Mouse (Mus musculus) ES-Bruce4 (cell line): ENCODE data around the gene Magi2. TPM values are rescaled to one million over a fixed set of nuclear protein-coding genes. Genes with fewer than 3 reads are reported as not detected.

ENCODE experiments used
- H3K27ac ChIP-seq: 2 replicates; pipeline ENCODE4 v1.5.1; 2012; ENCODE audit warnings: low read length, inconsistent platforms; ENCODE audit not compliant: insufficient read depth
- H3K27me3 ChIP-seq: 2 replicates; pipeline ENCODE4 v1.6.1; 2012; ENCODE audit warnings: mild to moderate bottlenecking, low read length, inconsistent platforms; ENCODE audit not compliant: control insufficient read depth, poor library complexity, insufficient read depth, severe bottlenecking
- H3K36me3 ChIP-seq: 2 replicates; pipeline ENCODE4 v1.6.1; 2012; ENCODE audit warnings: inconsistent platforms, mild to moderate bottlenecking, low read length, moderate library complexity; ENCODE audit not compliant: control insufficient read depth, poor library complexity, insufficient read depth, severe bottlenecking
- H3K4me1 ChIP-seq: one replicate; pipeline ENCODE4 v1.8.1; 2011; ENCODE audit warnings: low read length; ENCODE audit not compliant: control insufficient read depth, insufficient read depth
- H3K4me3 ChIP-seq: 2 replicates; pipeline ENCODE4 v1.5.1; 2011; ENCODE audit warnings: low read depth, mild to moderate bottlenecking, low read length
- H3K9ac ChIP-seq: 2 replicates; pipeline ENCODE4 v1.6.1; 2012; ENCODE audit warnings: low read depth, mild to moderate bottlenecking, inconsistent platforms; ENCODE audit not compliant: poor library complexity, severe bottlenecking
- H3K9me3 ChIP-seq: replicated peaks from 2 replicates; pipeline ENCODE4 v1.6.1; 2012; ENCODE audit warnings: mild to moderate bottlenecking, low read length, inconsistent platforms; ENCODE audit not compliant: control insufficient read depth, poor library complexity, insufficient read depth, severe bottlenecking
- CTCF ChIP-seq: IDR thresholded peaks from one replicate; pipeline ENCODE4 v1.8.1; 2011; ENCODE audit warnings: low read depth, low read length
- EP300 ChIP-seq: IDR thresholded peaks from 2 replicates; pipeline ENCODE4 v1.6.1; 2011; ENCODE audit warnings: low read depth, low read length; ENCODE audit not compliant: insufficient read depth
- POLR2A ChIP-seq: IDR thresholded peaks from one replicate; pipeline ENCODE4 v1.8.1; 2011; ENCODE audit warnings: low read length; ENCODE audit not compliant: insufficient read depth
- polyA plus RNA-seq: library from polyadenylated mRNA; stranded (reverse); fragments of >200 nt; gene quantifications from 2 replicates; pipeline ENCODE4 v1.2.4, GENCODE M21; 2011; ENCODE audit warnings: low read depth; ENCODE audit not compliant: missing spikeins, insufficient read depth, insufficient read length

Magi2 gene
- polyA plus RNA-seq, 1 experiment: 1.8 TPM

DNA sequence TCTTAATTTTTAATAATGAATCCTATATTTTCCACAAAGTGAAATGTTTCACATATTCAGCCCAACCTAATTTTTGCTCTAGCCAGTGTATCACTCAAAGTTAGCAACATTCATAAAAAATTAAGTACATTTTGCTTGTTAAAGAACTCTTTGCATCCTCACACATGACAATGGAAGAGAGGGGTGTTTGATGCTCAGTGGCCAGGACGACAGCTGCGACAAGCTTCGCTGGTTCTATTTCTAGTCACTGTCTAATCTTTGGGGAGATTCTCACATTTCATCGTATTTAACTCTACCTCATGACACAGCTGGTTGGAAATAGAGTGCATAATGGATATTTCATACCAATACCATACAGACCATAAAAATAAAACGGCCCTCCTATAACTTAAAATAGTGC, 1379.7 kb downstream of the Magi2 start:
- peaks cover 4% of the 10 kb centered on the region for H3K4me1 ChIP-seq
- H3K4me3 ChIP-seq: no peak overlapping the region
- no peak for TF ChIP-seq POLR2A
- no peak for TF ChIP-seq CTCF
- no peak for TF ChIP-seq EP300
- no peaks in the 10 kb centered on the region for H3K27me3 ChIP-seq
- no peaks in the 10 kb centered on the region for H3K9me3 ChIP-seq
- no peaks in the 10 kb centered on the region for H3K36me3 ChIP-seq
- no peak overlapping the region for H3K9ac ChIP-seq
- H3K27ac ChIP-seq: no peak overlapping the region

- H3K27me3 ChIP-seq: no peaks in the 10 kb centered on the region
- no peaks in the 10 kb centered on the region for H3K9me3 ChIP-seq
- no peaks in the 10 kb centered on the region for H3K36me3 ChIP-seq
- H3K4me3 ChIP-seq: no peak overlapping the region
- no peak overlapping the region for H3K9ac ChIP-seq
- peaks cover 4% of the 10 kb centered on the region for H3K4me1 ChIP-seq
- no peak overlapping the region for H3K27ac ChIP-seq
- no peak for TF ChIP-seq POLR2A
- TF ChIP-seq CTCF: no peak
- TF ChIP-seq EP300: no peak
These were observed 1380.7 kb downstream of the Magi2 start for GRCm38 (mm10) chr5:20607503-20607902.

DNA sequence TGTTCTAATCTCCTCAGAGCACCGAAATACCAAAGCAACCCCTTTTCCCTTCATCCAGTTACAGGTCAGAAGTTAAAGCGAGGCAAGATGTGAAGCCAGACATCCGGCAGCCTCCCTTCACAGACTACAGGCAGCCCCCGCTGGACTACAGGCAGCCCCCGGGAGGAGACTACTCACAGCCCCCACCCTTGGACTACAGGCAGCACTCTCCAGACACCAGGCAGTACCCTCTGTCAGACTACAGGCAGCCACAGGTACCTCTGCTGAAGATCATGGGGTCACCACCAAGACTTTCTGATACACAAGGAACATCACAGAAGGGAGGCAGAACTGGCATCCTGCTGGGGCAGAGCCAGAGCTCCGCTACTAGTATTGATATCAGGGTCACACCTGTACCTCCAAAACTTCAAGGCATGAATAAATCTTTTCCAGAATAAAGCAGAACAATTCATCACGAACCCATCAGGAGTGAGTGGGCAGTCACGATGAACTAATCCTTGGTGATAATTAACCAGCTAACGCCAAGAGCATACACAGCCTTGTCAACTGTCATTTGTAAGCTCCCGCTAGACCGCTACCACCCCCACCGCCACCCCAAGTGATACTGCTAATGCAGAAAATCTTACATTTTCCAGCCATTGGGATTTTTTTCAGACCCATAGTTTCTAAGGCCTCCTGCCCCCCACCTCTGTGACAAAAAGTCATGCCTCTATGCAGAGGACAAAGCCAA, 1382.5 kb downstream of the Magi2 start:
- Histone ChIP-seq H3K36me3 (no peaks in the 10 kb centered on the region), H3K27ac (no peak overlapping the region), H3K27me3 (no peaks in the 10 kb centered on the region), H3K9ac (no peak overlapping the region), H3K4me1 (peaks cover 1% of the 10 kb centered on the region), H3K4me3 (no peak overlapping the region), H3K9me3 (no peaks in the 10 kb centered on the region)
- TF ChIP-seq CTCF (no peak), POLR2A (no peak), EP300 (no peak)

DNA sequence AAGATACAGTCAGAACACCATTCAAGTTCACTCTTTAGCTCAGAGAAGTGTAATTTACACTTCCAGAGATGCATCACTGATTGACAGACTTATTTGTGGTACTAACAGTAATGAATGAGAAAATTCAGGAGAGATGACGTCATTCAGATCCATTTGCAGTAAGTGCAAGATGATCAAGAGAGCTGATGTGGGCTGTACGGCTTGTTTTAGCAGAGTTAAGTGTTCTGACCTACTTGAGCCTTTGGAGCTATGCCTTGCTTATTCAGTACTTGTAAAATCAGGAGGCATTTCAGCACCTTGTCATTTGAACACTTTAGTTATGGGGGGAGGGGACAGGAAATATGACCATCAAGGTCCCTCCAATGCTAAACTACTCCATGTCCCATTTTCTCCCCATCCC, 1383.8 kb downstream of the Magi2 start:
- no peaks in the 10 kb centered on the region for H3K4me1 ChIP-seq
- no peak overlapping the region for H3K9ac ChIP-seq
- no peak overlapping the region for H3K4me3 ChIP-seq
- TF ChIP-seq EP300 (no peak), CTCF (no peak), POLR2A (no peak)
- H3K27ac ChIP-seq: no peak overlapping the region
- no peaks in the 10 kb centered on the region for H3K36me3 ChIP-seq
- H3K9me3 ChIP-seq: no peaks in the 10 kb centered on the region
- no peaks in the 10 kb centered on the region for H3K27me3 ChIP-seq

DNA sequence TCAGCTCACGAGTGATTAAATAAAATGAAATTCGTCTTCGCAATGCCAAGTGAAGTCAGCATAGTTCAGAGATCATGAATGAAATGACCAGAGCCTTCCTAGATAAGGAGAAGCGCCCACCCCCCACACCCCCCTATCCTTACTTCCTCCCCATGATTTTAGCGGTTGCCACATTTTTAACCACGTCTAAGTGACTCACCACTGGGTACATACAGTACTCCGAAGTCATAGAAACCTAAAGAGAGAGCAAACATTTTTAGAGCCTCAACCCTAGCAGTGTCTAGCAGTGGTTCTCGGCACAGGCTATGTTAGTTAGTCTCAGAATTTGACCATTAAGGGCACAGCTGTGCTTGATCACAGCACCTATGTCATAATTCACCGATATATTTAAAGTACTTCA, 1385.8 kb downstream of the Magi2 start:
- Histone ChIP-seq H3K4me1 (no peaks in the 10 kb centered on the region), H3K4me3 (no peak overlapping the region), H3K9me3 (no peaks in the 10 kb centered on the region), H3K36me3 (no peaks in the 10 kb centered on the region), H3K27ac (no peak overlapping the region), H3K27me3 (no peaks in the 10 kb centered on the region), H3K9ac (no peak overlapping the region)
- TF ChIP-seq POLR2A: no peak
- TF ChIP-seq CTCF: no peak
- TF ChIP-seq EP300: no peak

DNA sequence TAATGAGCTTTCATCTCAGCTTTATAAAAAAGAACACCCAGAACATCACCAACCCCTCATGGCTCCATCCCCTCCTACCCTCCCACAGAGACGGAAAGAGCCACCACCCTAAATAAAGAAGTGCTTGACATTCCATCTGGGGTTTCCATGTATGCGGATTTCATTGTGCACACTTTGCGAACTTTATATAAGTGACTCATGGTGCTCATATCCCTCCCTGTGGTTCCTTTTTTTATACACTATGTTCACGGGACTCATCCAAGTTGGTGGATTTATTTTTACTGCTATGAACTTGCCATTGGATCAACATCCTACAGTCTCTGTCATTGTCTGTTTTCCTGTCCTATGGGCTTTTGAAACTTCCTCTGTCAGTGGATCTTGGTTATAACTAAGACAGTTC, 1388.1 kb downstream of the Magi2 start:
- Histone ChIP-seq H3K27ac (no peak overlapping the region), H3K4me1 (no peaks in the 10 kb centered on the region), H3K36me3 (no peaks in the 10 kb centered on the region), H3K4me3 (no peak overlapping the region), H3K9ac (no peak overlapping the region), H3K27me3 (no peaks in the 10 kb centered on the region), H3K9me3 (no peaks in the 10 kb centered on the region)
- no peak for TF ChIP-seq EP300
- no peak for TF ChIP-seq POLR2A
- TF ChIP-seq CTCF: no peak
